Mouse (Mus musculus): Measurements from ENCODE around the gene Serpinb12. TPM values are rescaled to one million over a fixed set of nuclear protein-coding genes. Genes with fewer than 3 reads are reported as not detected.
"Not testable (repeated sequence)": the region's sequence is repeated elsewhere in the genome, so short reads cannot be mapped to it uniquely, and the experiment has no call there.

Gene Serpinb12
- total RNA-seq (2022) = not detected

GRCm38 (mm10) chr1:106934265-106934664, at the start of gene Serpinb12:
Gene Serpinb12, plus strand, starts transcription at chr1:106934449.
- DNase-seq (ENCODE audit: low spot score in 2 of 2) = no peak

- DNase-seq (ENCODE audit: low spot score in 2 of 2) = not testable (repeated sequence)
Observed at GRCm38 (mm10) chr1:106895142-106895541, 39.1 kb upstream of the Serpinb12 start.

GRCm38 (mm10) chr1:106901406-106901805, 32.8 kb upstream of the Serpinb12 start:
- no peak for DNase-seq (ENCODE audit: low spot score in 2 of 2)

DNA sequence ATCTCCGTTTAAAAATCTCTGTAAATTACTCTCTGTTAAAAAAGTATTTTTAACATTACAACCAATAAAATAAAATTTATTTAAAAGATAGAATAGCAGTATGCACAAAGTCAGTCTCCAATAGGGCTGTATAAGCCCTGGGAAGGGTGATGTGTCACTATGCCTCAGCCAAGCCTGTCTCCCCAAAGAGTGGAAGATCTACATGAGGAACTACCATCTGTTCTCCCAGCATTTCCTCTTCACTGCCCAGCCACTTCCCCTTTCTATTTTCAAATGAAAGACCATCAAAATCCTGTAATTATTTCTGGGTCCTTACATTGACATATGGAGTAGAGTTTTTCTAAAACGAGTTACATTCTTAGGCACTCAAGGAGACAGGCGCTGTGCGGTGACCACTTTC, 2.3 kb upstream of the Serpinb12 start:
- DNase-seq (ENCODE audit: low spot score in 2 of 2) = no peak

DNA sequence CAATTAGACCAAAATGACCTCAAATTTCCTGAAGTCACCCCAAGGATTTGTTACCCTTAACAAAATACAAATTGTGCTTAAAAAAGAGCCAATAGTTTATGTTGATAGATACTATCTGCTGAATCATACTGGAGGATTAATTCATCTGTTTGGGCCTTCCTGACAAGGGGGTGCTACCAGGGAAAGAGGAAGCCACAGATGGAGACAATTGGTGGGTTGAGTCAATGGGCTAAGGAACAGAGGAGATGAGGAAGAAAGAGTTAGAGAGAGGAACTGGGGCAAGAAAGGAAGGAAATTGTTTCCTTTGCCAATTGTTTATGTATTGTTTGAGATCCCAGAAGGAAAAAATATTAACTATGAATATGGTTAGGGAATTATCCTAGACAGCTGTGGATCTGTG, 591 bp upstream of the Serpinb12 start:
- no peak for DNase-seq (ENCODE audit: low spot score in 2 of 2)

- DNase-seq (ENCODE audit: low spot score in 2 of 2) = no peak
Observed at GRCm38 (mm10) chr1:106947217-106947616, 13.0 kb downstream of the Serpinb12 start.

DNA sequence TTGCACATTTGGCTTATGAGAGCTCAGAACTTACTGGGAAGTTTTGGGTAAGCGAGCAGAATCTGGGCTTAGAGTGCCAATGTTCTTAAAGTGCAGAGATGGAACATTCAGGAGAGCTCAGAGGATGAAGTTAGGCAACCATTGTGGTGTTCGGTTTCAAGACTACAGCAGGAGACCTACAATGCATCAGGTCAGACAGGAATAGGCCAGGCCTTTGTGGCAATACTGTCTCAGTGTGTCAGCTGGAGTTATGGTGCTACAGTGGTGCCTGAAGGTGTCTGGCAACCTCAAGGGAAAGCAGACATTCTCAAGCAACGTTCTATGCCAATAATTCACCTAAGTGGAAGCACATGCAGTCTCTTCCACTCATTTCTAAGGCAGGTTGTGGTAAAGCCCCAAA, 25.7 kb downstream of the Serpinb12 start:
- DNase-seq (ENCODE audit: low spot score in 2 of 2) = no peak

- DNase-seq (ENCODE audit: low spot score in 2 of 2) = no peak
Observed at GRCm38 (mm10) chr1:106961023-106961422, 26.8 kb downstream of the Serpinb12 start.

DNA sequence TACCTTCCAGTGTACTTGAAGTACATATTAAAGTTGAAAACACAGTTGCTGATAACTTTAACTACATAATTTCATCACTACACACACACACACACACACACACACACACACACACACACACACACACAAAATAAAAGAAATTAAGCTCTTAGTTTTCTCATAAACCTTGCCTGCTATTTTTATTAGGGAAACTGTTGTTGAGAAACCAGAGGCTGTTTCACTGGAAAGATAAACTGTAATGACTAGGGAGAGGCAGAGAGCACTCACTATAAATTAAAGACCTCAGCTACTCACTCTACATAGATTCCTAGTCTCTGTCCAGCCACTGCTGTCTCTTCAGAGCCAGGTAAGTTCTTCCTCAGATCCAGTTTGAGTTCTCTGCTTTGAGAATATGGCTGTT, 46.4 kb downstream of the Serpinb12 start, which contains the start of gene Serpinb13:
Gene Serpinb13 (plus strand): TSS at position 301 of the 400 bp plus-strand sequence.
- no peak for DNase-seq (ENCODE audit: low spot score in 2 of 2)

- no peak for DNase-seq (ENCODE audit: low spot score in 2 of 2)
Observed at GRCm38 (mm10) chr1:106983092-106983491, 48.8 kb downstream of the Serpinb12 start.

- DNase-seq (ENCODE audit: low spot score in 2 of 2) = no peak
Observed at GRCm38 (mm10) chr1:106983865-106984264, 49.6 kb downstream of the Serpinb12 start.

GRCm38 (mm10) chr1:107000424-107000823, 66.2 kb downstream of the Serpinb12 start:
- DNase-seq (ENCODE audit: low spot score in 2 of 2) = no peak

GRCm38 (mm10) chr1:107001754-107002153, 67.5 kb downstream of the Serpinb12 start:
- DNase-seq (ENCODE audit: low spot score in 2 of 2) = no peak

DNA sequence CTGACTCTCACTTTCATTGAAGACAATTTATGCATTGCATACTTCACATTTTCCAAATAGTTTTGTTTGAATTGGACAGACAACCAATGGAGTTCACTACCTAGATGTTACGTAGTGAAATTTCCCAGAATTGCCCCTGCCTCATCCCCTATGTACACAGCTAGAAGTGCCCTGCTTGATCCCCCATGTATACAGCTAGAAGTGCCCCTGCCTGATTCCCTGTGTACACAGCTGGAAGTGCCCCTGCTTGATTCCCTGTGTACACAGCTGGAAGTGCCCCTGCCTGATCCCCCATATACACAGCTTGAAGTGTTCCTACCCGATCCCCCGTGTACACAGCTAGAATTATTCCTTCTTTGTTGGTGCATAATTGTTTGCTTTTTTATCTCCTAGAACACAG, 72.1 kb downstream of the Serpinb12 start:
- DNase-seq (ENCODE audit: low spot score in 2 of 2) = no peak

Other genes with a start within 250 kb of the Serpinb12 start
- 10 to 100 TPM in 3 of 4 experiments, 1 to 10 TPM in 1; 9.8 to 11.6 (median 11.2) TPM for gene Bcl2, start 220.2 kb upstream of the Serpinb12 start, total RNA-seq (2022)
- 10 to 100 TPM; 25.5 to 28.9 (median 27.8) TPM for gene Kdsr, start 174.7 kb upstream of the Serpinb12 start, total RNA-seq (2022)
- 10 to 100 TPM; 50.9 to 64.9 (median 56.4) TPM for gene Vps4b, start 137.7 kb upstream of the Serpinb12 start, total RNA-seq (2022)
- not detected for gene Serpinb5, start 73.3 kb upstream of the Serpinb12 start, total RNA-seq (2022)
- gene Serpinb13, start 46.5 kb downstream of the Serpinb12 start, total RNA-seq (2022) = not detected
- gene Serpinb3a, start 117.9 kb downstream of the Serpinb12 start, total RNA-seq (2022) = not detected
- not detected for gene Serpinb3d, start 149.1 kb downstream of the Serpinb12 start, total RNA-seq (2022)